Mouse (Mus musculus): ENCODE measurements around the gene Mrgprd. TPM values are rescaled to one million over a fixed set of nuclear protein-coding genes. Genes with fewer than 3 reads are reported as not detected.

Gene Mrgprd
- not detected for total RNA-seq (2021)

DNA sequence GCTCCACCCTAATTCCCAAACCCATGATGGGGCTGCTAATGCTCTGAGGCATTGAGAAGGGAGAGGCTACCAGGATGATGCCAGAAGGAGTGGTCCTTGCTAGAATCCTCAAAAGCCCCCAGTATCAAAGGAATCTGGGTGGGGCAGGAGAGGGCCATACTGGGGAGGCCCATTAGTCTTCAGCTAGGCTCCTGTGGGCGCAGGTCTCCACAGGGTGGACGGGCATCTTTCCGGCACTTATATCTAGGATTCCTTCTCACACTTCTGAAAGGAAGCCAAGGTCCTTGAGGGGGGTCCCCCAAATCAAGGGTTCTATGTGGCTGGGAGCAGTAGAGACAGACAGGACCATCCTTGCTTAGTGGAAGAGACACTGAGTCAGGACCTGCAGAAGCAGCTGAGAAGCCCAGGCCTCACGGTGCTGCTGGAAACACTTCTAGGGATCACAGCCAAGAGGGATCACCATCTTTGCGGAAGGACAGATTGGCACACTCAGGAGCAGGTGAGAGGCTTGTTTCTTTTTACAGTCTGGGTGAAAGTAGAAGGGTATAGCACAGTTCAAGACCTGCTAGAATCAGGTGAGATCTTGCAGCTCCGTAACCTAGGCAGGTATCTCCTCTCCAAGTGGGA is at the start of gene Mrgprd:
Gene Mrgprd (plus strand): TSS at position 51 of the 627 bp plus-strand sequence.
- DNase-seq, result no peak

DNA sequence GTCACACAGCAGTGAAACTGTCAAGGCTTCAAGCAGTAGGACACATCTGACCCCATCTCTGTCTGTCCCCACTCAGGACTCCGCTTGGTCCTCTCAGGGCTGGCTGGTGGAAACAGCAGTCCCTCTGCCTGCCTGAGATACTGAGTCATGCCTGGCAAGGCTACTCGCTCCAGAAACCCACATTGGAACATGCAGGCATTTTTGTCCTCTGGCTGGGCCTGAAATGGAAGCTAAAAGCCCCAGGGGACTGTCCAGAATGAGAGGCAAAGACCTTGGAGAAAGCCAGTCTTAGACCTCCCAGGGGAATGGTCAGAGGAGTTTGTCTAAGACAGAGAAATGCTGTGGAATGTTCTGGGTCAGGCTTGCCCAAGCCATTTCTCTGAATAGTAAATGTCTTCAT is 48.6 kb upstream of the Mrgprd start:
- DNase-seq, result peak; percentile 48

DNA sequence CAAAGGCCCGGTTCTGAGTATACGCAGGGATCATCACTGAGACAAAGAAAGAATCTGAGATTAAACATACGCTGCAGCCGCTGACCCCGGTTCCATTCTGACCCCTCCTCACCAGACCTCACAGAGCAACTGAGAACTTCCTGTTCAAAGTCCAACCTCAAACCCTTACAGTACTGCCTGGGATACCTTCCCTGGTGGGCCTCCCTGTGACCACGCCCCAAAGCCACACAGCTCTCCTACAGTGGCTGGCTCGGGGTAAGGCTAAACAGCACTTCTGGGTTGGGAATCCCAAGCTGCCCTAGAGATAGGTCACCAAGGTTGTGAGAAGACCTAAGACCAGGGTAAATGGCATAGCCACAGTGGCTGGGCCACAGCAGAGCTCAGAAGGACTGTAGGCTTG is 45.7 kb upstream of the Mrgprd start:
- DNase-seq, result no peak

DNA sequence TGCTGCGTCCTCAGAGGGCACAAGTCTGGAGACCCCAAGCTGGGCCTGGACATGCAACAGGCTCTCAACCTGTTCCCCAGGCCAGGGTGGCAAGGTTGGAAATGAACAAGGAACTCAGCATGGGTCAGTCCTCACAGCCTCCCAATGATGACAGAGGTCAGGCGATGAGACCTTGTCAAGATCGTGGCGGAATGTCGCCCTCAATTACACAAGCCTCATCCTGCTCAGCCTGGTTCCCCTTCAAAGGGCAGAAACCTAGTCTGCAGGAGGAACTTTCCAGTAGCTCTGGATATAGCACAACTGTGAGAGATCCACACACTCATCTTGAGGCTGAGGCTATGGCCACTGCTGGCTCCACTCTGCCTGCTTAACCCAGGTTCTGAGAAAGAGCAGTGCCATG is 43.7 kb upstream of the Mrgprd start:
- no peak for DNase-seq

DNA sequence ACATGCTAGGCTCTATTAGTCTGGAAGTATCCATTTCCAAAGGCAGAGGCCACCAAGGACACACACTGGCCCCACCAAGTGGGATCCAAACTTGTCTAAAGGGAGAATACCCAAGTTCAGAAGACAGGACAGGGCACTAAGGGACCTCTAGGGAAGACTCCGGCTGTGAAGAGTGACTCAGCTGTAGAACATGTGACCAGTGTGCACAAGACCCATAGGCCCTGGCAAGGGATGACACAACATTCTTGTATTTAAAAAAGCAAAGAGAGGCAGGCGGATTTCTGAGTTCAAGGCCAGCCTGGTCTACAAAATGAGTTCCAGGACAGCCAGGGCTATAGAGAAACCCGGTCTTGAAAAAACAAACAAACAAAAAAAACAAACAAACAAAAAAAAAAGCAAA is 39.1 kb upstream of the Mrgprd start:
- DNase-seq, result no peak

DNA sequence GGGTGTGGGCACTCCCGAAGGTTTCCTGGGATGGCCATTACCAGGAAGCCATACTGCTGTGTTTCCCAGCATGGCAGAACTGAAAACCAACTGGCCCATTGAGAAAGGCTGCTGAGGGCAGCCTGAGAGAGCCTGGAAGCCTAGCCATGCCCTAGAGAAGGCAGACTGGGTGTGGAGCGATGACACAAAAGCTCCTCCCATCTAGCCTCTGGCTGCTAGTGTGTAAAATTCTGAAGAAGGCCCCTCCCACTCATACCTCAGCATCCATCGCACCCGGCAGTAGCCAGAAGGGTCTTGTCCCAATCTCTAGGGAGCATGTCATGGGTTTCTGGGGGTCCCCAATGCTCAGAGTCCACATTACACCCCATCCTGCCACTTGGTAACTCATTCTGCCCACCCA is 33.2 kb upstream of the Mrgprd start:
- no peak for DNase-seq

DNA sequence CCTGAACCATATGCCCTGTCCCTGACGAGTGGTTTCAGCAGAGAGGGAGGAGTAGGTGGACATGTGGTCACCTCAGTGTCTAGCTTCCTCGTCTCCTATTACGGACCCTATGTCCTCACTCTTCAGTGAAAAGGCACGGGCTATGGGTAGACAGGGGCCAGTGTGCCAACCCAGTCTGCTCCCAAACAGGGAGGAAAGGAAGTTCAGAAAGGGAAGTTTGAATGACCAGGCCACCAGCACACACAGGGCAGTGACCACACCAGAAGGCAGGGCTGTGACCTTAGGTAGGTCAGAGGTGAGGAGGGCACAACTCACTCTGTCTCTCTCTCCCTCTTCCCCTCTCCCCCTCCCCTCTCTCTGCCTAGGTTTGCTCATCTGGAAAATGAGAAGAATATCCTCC is 31.6 kb upstream of the Mrgprd start:
- DNase-seq, result no peak

DNA sequence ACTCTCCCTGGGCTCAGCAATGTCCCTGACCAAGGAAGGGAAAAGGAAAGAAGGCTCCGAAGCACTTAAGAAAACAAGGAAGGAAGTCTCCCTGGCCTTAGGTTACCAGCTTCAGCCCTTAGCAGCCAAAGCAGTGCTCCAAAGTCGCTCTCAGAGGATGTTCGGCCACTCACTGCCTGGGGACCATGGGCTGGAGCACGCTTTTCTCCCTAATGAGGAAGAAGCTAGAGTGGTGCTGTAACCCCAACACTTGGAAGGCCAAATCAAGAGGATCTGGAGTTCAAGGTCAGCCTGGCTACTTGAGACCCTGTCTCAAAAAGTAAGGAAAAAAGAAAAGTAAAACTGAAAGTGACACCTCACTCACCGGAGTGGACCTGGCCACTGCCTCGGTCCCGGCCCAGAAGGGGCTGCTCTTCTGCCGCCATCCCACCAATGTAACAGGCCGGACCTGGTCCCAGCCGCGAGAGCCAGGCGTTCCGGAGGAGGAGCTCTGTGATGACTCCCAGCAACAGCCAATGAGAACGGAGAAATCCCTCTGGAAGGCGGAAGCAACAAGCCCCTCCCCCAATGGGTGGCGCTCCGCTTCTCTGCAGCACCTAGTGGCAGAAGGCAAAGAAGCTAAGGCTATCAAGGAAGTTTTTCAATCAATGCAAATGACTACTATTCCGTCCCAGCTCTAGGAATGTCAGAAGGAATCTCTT is 31.0 kb upstream of the Mrgprd start, which contains the start of gene Tpcn2:
Gene Tpcn2 (minus strand): TSS at position 525 of the 701 bp plus-strand sequence.
- DNase-seq, result peak; percentile 95

DNA sequence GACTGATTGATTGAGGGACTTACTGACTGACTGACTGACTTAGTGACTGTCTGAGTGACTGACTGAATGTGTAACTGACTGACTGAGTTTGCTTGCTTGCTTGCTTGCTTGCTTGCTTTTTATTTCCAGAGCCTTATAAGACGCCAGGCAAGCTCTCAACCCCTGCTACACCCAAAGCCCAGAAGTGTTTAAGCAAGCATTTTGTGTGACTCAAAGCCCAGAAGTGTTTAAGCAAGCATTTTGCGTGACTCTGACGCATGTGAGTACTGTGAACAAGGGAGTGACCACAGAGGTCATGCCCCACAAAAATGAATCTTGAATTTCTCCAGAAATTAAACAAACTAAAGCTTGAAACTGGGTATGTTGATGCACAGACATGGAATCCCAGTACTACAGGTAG is 30.3 kb upstream of the Mrgprd start:
- no peak for DNase-seq

DNA sequence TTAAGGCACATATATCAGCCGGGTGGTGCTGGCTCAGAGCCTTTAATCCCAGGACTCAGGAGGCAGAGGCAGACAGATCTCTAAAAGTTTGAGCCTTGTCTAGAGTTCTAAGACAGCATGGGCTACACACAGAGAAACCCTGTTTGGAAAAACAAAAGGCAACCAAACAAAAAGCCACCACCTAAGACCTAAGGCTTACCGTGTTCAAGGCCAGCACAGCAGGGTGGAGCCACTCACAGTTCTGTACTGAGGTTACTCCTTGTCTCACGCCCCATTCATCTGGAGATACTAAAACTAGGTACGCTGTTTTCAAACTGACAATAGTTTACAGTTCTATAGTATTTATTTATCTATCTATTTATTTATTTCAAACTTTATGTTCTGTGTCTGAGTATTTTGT is 29.2 kb upstream of the Mrgprd start:
- DNase-seq, result no peak

DNA sequence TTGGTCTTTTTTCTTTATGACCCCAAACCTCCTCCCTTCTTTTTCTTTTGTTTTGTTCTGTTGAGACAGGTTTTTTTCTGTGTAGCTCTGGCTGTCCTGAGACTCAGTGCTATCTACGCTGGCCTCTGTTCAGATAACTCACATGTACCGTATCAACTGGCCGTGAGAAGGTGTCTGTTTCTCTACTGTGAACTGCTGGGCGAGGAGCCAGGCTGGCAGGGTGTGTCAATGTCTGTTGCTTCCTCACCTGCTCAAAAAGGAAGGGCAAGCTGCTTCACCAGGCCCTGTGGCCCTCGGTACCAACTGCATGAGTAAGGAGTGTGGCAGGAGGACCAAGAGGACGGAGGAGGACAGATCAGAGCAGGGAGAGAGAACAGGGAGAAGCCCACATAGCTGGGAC is 27.2 kb upstream of the Mrgprd start:
- no peak for DNase-seq

DNA sequence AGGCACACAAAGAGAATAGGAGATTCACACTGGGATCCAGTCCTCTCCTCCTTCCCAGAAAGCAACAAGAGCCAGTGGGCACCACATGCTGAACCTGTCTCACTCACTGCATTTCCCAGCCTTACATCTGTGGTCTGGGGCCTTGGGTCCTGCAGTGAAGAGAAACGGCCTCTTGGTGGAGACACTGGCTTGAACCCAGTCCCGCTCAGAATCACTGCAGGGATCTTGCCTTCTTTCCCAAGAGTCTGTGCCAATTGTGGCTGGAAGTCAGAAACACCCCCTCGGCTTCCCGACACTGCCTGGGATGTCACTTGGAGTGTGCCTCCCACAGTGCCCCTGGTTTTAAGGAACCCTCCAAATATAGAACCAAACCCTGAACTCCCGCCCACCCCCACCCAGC is 25.3 kb upstream of the Mrgprd start:
- DNase-seq, result peak; percentile 28

DNA sequence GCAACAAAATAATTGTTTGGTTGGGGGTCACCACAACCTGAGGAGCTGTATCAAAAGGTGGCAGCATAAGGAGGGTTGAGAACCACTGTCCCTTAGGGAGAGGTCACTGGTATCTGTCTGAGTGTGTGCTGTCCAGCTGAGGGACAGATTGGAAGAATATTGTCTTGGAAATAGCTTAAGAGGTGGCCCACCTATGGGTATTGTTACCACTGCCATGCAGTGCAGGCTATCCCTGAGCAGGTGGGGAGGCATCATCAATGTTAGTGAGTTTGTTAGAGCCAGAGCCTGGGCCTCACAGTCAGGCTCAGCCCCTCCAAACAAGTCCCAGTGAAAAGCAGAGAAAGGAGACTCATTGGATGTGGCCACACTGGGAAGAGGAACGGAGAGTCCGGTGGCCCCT is 22.8 kb upstream of the Mrgprd start:
- DNase-seq, result no peak

DNA sequence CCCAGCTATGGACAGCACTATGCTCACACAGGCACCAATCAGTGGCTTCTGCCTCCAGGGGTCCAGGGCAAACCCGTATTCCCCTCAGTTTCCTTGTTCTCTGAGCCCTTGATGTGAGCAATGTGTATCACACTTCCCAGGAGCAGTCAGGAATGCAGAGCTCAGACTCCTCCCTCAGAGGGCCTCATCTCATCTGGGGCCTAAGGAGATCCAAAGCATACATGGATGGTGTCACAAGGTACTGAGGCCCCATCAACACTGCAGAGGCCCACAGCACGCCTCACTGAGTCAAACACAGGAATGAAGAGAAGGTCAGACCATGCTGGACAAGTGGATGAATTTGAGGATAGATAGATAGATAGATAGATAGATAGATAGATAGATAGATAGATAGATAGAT is 21.9 kb upstream of the Mrgprd start:
- no peak for DNase-seq

DNA sequence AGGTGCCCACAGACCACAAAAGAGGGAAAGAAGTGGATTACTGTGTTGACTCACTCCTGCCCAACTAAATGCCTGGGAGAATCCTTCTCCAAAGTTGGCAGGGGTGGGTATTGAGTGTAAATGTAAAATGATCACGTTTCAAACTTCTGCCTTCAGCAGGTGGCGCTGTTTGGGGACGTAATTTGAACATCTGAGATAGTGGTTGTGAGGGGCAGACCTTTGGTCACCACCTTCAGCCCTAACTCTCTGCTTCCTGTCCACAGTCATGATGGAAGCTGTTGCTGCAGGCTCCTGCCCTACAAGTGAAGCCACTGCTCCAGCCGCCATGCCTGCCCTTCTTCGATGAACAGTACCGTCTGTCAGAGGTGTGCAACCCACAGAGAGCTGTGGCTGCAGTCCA is 20.8 kb upstream of the Mrgprd start:
- DNase-seq, result peak; percentile 39

DNA sequence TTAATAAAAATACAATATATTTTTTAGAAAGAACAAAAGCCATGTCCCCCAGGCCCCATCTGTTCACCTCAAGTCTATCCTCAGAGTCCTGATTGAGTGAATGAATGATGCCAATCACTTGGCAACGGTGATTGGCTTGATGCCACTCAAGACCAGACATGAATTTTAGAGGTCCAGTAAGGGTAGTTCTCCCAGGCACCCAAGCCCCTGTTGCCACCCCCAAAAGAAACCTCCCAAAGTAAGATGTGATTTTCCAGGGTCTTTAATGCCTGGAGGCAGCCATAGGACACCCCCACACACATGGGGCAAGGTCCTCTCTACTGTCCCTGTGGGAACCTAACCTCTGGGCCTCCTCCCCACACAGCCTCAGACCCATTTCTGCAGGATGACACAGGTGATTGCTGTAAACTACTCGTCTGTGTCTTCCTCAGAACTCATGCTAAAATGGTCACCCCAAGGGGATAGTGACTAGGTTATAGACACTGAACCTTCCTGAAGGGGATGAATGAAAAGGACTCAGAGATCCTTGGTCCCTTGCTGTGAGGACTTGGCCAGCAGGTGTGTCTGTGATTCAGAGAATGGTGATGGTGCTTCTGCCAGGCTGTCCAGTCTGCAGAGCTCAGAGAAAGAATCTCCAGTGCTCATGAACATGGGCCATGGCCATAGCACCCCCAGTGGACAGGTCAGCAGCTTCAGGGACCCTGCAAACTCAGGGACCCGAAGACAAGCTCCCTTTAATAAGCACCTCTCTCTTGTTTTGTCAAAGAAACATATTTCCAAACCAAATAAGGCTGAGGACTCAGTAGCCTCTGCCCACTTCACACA is 15.8 kb upstream of the Mrgprd start:
- DNase-seq, result no peak

DNA sequence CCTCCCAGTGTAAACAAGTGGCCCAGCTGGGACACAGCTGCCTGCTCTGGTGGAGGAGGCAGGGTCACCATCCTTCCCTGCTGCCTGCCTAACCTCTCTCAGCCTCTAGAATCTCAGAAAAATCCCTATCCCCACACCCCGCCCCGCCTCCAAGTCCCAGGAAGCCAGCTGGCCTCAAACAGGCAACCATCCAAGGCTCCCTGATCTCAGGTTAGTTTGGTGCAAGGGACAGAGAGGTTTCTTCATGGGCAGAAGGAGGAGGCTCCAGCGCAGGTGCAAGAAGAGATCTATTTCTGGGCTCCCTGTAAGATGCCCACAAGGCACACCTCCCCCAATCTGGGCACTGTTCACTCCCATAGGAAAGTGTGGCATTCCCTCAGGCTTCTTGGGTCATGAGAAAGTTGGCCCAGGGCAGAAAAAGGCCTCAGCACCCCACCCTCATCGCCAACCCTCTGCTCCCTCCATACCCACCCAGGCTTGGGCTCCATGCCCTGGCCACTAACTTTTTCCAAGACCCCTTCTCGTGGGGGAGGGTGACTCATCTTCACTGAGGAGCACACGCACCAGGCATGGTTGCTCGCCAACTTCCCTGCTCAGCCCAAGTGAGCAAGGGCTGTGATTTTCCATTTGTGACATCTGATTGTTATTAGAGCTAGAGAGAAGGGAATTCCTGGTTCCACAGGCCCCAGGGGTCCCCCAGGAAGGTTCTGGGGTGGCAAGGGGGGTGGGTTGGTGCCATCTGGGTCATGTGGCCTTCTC is 14.9 kb upstream of the Mrgprd start:
- peak; percentile 48 for DNase-seq

DNA sequence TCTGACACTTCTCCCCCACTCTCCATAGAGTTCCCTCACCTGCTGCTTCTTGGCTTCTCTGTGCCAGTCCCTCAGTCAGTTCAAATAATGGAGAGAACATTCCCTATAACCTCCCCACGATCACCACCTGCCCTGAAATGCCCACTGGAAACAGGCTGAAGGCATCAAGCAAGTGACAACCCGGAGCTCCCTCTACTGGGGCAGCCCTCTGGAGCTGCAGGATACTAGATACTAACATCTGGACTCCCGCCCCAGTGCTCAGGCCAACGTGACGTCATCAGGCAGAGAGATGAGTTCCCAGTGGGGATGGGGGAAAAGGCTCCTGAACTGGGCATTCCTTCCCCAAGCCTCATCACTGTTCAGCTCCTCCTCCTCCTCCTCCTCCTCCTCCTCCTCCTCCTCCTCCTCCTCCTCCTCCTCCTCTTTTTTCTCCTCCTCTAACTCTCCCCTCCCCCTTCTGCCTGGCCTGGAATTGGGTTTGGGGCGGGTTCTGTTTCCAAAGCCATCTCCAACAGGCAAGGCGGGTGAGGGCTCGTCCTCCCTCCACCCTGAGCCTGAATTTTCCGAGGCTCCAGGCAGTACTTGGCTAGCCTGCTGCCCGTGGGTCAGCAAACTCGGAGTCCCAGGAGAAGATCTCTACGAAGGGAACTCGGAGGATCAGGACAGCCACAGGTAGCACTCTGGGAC is 14.2 kb upstream of the Mrgprd start, which contains the start of gene Mrgprf:
Gene Mrgprf (plus strand): TSS at position 508 of the 687 bp plus-strand sequence.
- DNase-seq, result peak; percentile 71

DNA sequence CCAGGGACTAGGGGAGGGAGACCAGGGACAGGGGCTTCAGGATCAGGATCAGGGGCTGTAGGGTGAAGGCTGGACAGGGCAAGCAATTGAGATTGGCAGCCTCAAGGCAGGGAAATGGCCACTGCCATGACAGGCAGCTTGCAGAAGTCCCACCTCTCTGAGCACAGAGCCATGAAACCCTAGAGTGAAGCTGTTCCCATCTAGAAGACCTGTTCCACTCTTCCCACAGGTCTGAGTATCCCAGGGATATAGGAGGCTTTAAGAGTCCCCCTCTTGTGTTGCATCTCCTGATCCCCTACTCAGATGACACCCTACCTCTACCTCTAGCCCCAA is 13.7 kb upstream of the Mrgprd start:
- DNase-seq, result no peak

DNA sequence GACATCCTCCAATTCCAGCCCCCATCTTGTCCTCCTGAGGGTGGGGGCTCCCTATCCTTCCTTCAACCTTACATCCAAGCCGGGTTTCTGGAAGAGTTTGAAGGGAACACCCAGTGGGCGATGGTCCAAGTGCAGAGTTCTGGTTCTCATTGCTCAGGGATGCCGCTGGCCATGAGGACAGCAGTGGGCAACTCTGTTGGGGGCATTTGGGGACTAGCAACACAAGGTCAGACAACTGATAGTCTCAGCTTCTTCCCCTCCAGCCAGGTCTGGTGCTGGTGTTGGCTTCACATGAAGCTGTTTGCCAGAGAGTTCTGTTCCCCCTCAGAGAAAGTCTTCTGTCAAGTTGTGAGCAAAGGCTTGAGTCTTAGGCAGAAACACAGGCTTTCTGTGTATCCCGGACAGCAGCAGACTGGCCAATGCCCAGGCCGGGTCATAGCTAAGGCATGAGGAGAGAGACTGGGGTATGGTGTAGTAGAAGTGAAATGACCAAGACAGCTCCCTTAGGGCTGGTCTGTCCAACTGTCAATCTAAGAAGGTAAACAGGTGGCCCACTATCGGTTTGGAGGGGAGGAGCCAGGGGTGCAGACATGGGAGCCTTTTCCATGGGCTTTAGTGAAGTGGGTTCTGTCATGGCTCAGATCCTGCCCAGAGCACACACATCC is 13.2 kb upstream of the Mrgprd start:
- peak; percentile 57 for DNase-seq

DNA sequence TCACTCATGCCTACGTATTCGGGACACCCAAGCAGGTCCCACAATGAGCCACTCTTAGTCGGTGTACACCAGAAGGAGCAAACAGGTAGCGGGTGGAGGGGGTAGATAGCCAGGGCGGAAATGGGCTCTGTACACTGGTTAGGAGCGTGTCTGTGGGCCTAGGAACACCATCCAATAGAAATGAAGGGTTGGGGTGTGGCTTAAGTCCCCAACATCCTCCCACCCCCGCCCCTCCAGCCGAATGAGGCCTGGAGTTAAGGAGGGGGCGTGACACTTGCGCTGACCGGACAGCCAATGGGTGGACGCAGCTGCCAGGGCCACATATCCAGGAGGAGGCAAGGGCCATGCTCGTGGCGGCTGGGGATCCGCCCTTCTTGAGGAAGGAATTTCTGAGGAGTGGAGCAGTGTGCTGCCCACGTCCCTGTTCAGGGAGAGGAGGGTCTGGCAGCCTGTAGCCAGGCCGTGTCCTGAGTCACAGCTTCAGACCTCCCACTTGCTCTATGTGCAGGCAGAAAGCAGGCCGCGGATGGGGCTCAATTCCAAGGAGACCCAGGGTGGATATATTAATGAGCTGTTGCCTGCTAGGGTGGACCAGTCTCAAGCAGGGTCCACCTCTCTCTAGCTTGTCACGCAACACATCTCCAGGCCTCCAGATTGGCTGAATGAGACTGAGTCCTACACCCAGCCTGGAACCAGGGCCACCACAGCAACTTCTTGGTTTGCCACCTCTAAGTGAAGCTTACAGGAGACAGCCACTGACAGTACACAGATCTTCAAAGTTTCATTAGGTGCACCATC is 11.9 kb upstream of the Mrgprd start:
- peak; percentile 76 for DNase-seq

Data from heart, postnatal 4 days (tissue).